In the genomic region with DNA sequence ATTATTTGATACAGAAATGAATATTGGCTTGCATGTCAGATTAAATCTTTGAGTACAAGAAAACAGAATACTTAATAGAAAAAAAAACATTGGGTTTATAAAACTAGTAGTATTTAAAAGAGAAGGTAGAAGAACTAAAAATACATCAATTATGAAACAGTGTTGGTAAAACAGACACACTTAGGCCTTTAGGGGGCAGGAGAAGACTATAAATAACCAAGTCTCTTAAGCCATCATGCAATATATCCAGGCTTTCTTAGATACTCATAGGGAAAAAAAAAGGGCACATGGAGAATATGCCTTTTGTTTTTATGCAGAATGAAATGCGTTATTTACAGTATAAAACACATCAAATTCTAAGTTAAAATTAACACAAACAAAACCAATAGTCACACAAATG, we compare ENCODE assay signal across 12 mouse cellular contexts.
A peak's percentile ranks its signal among the peaks of the same experiment; 100 is the strongest.
DNase-seq lines count a peak whose midpoint lies in the region; TF ChIP-seq lines count a peak whose summit lies in the region.
"Had no signal": no experiment of that assay in that cellular context is flagged by ENCODE, and none has a peak within 500 bp of the region (broad histone marks: within the 10 kb centered on the region; RNA-seq: fewer than 3 reads in every experiment).

No protein-coding gene starts in this region.

- TF ChIP-seq CTCF in left cerebral cortex, adult 2 months (IDR thresholded peaks at IDR 0.05), result peak; percentile 49

- no peak overlapping the region for H3K27ac ChIP-seq in left cerebral cortex, adult 2 months
- H3K27ac ChIP-seq: limb, embryonic 10.5 days; midbrain, embryonic 12.5 days had no signal

- intact Hi-C loops in left cerebral cortex, adult 2 months (cut with DNase I), result loop anchor here (10.0 kb wide), 1 partner anchor 1139 kb away; no protein-coding TSS in a partner anchor

- H3K4me3 ChIP-seq in left cerebral cortex, adult 2 months, result no peak overlapping the region
- H3K4me3 ChIP-seq: limb, embryonic 10.5 days; midbrain, embryonic 12.5 days had no signal

- DNase-seq in cerebellum, postnatal 14 days, result peak; percentile 10 to 48
- DNase-seq in cerebellum, postnatal 4 days (ENCODE audit: low spot score in 2 of 2), result no peak
- DNase-seq in left cerebral cortex, adult 2 months (ENCODE audit: extremely low spot score in 1 of 2, low spot score in 2 of 2), result no peak
- DNase-seq in left cerebral cortex, adult 8-10 months (ENCODE audit: low spot score in 2 of 2), result no peak
- DNase-seq in embryo, embryonic 11 days, result peak; percentile 27
- DNase-seq in naive thymus-derived CD4-positive, alpha-beta T cell, adult 2 months (ENCODE audit: low read depth), result peak; percentile 13
- no peak for DNase-seq in yolk sac, embryonic 10.5 days (ENCODE audit: low spot score)
- DNase-seq in adrenal gland, postnatal 4 days (ENCODE audit: low spot score in 2 of 2), result no peak
- DNase-seq: cerebellum, adult 8-10 months; thymus, adult 18-20 months had no signal

Comparison
In these comparisons a context has a peak if more than half of its experiments do, and no peak if none do; other contexts are left out.
1. DNase-seq: peak in cerebellum, postnatal 14 days (2 of 2), embryo, embryonic 11 days (single experiment) and naive thymus-derived CD4-positive, alpha-beta T cell, adult 2 months (single experiment); none in cerebellum, postnatal 4 days (0 of 2), left cerebral cortex, adult 2 months (0 of 2), left cerebral cortex, adult 8-10 months (0 of 2), yolk sac, embryonic 10.5 days (single experiment) and adrenal gland, postnatal 4 days (0 of 2).